Mouse (Mus musculus) neural tube, embryonic 13.5 days (tissue): ENCODE measurements around the gene Cacnb2. TPM values are rescaled to one million over a fixed set of nuclear protein-coding genes. Genes with fewer than 3 reads are reported as not detected.

Source experiments
- polyA plus RNA-seq: library from polyadenylated mRNA; unstranded; fragments of >200 nt; fragmentation: Nextera tagmentation; extraction: Ambion mirVana; gene quantifications from 2 replicates; pipeline ENCODE4 v1.2.1, GENCODE M21; 2015

Cacnb2 gene
- polyA plus RNA-seq, 1 experiment from 2014 or later = 4.5 TPM

Other genes starting within 250 kb of the Cacnb2 start
- 1.6 and 2.0 TPM in 2 replicates for gene Slc39a12, start 214.8 kb upstream of the Cacnb2 start, polyA plus RNA-seq